Mouse (Mus musculus): Measurements from ENCODE around the gene Hmgcll1. TPM values are rescaled to one million over a fixed set of nuclear protein-coding genes. Genes with fewer than 3 reads are reported as not detected.

Hmgcll1 gene
- total RNA-seq (2021) = 1 to 10 TPM; 4.4 to 6.2 TPM
- long read RNA-seq, experiment 1 = 0 reads
- long read RNA-seq, experiment 2, partial matches to known transcripts = 0 of 2 reads
- long read RNA-seq, experiment 2, other reads (novel, unspliced or antisense) = 1 of 2 reads

- DNase-seq (ENCODE audit: low spot score in 2 of 2) = no peak
Measured at GRCm38 (mm10) chr9:76014631-76015531, at the start of gene Hmgcll1. TSS of gene Hmgcll1 (plus strand) at chr9:76014855.

- no peak for DNase-seq (ENCODE audit: low spot score in 2 of 2)
Measured at GRCm38 (mm10) chr9:75980097-75980496, 34.6 kb upstream of the Hmgcll1 start.

- no peak for DNase-seq (ENCODE audit: low spot score in 2 of 2)
Measured at GRCm38 (mm10) chr9:75981139-75981538, 33.5 kb upstream of the Hmgcll1 start.

- no peak for DNase-seq (ENCODE audit: low spot score in 2 of 2)
Measured at GRCm38 (mm10) chr9:75989491-75989890, 25.2 kb upstream of the Hmgcll1 start.

- DNase-seq (ENCODE audit: low spot score in 2 of 2) = no peak
Measured at GRCm38 (mm10) chr9:75998791-75999350, 15.8 kb upstream of the Hmgcll1 start.

GRCm38 (mm10) chr9:76000876-76001858 is 13.5 kb upstream of the Hmgcll1 start:
- DNase-seq (ENCODE audit: low spot score in 2 of 2) = no peak

GRCm38 (mm10) chr9:76003066-76003465 is 11.6 kb upstream of the Hmgcll1 start:
- no peak for DNase-seq (ENCODE audit: low spot score in 2 of 2)

GRCm38 (mm10) chr9:76003637-76004036 is 11.0 kb upstream of the Hmgcll1 start:
- no peak for DNase-seq (ENCODE audit: low spot score in 2 of 2)

GRCm38 (mm10) chr9:76007342-76007970 is 7.2 kb upstream of the Hmgcll1 start:
- no peak for DNase-seq (ENCODE audit: low spot score in 2 of 2)

GRCm38 (mm10) chr9:76013789-76014188 is 866 bp upstream of the Hmgcll1 start:
- DNase-seq (ENCODE audit: low spot score in 2 of 2) = no peak

GRCm38 (mm10) chr9:76015971-76016370 is 1.3 kb downstream of the Hmgcll1 start:
- no peak for DNase-seq (ENCODE audit: low spot score in 2 of 2)

GRCm38 (mm10) chr9:76016506-76016905 is 1.9 kb downstream of the Hmgcll1 start:
- DNase-seq (ENCODE audit: low spot score in 2 of 2) = no peak

GRCm38 (mm10) chr9:76023551-76023973 is 8.9 kb downstream of the Hmgcll1 start:
- no peak for DNase-seq (ENCODE audit: low spot score in 2 of 2)

GRCm38 (mm10) chr9:76024277-76025246 is 9.9 kb downstream of the Hmgcll1 start:
- no peak for DNase-seq (ENCODE audit: low spot score in 2 of 2)

- no peak for DNase-seq (ENCODE audit: low spot score in 2 of 2)
Measured at GRCm38 (mm10) chr9:76029471-76030199, 15.0 kb downstream of the Hmgcll1 start.

GRCm38 (mm10) chr9:76035058-76035457 is 20.4 kb downstream of the Hmgcll1 start:
- DNase-seq (ENCODE audit: low spot score in 2 of 2) = no peak

GRCm38 (mm10) chr9:76038327-76039103 is 23.9 kb downstream of the Hmgcll1 start:
- no peak for DNase-seq (ENCODE audit: low spot score in 2 of 2)

GRCm38 (mm10) chr9:76039711-76040110 is 25.1 kb downstream of the Hmgcll1 start:
- no peak for DNase-seq (ENCODE audit: low spot score in 2 of 2)
